Mouse (Mus musculus): ENCODE measurements around the gene Stoml3. TPM values are rescaled to one million over a fixed set of nuclear protein-coding genes. Genes with fewer than 3 reads are reported as not detected.
A peak's percentile ranks its signal among the peaks of the same experiment; 100 is the strongest.

The Stoml3 gene
- polyA plus RNA-seq, 1 experiment from 2014 or later = not detected

DNA sequence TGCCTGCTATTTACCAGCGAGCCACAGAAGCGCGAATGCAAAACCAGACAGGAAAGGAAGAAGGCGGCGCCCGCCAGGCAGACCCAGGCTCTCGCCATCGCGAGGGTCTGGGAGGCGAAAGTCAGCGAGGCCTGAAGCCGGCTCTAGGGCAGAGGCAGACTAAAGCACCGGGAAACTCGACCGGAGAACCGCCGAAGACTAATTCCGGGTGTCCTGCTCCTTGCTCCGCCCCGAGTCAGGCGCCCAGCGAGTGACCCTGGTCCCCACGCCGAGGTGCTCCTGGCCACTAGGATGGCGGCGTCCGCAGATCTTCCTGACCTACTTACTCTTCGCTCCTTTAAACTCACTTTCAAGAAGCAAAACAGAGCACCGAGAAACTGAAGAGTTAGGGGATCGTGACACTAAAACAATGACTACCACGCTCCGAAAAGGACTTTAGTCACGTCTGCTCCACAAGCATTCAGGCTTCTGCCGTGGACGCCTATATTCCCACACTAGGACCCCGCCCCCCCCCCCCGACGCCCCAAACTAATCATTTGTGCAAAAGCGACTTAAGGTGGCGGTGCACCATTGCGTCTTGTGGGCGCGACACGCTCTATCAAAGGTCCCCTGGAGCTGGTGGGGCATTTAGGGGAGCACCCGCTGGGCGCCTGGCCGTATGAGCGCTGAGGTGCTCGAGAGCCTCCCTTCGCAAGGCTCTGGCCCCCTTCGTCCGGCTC lies 25.2 kb upstream of the Stoml3 start, which contains the start of the genes Nhlrc3 and Proser1:
Gene Nhlrc3, minus strand, starts transcription at position 287 of the 719 bp plus-strand sequence.
Gene Proser1, plus strand, starts transcription at position 621 of the 719 bp plus-strand sequence.
- H3K36me3 ChIP-seq (replicated peaks) = peaks cover 14% of the 10 kb centered on the region
- no peaks in the 10 kb centered on the region for H3K9me3 ChIP-seq
- H3K4me1 ChIP-seq = peaks cover 40% of the 10 kb centered on the region
- under 1% methylated on average over 51 of the region's 52 CpGs for WGBS
- H3K4me3 ChIP-seq (replicated peaks) = peak within 1 kb of the TSS; percentile 87
- H3K27me3 ChIP-seq = no peaks in the 10 kb centered on the region
- peak within 1 kb of the TSS; percentile 85 for H3K27ac ChIP-seq
- peak within 1 kb of the TSS; percentile 86 for H3K9ac ChIP-seq
- peak; percentile 98 for ATAC-seq (ENCODE audit: low FRiP score)
- H3K4me2 ChIP-seq = peak within 1 kb of the TSS; percentile 70

DNA sequence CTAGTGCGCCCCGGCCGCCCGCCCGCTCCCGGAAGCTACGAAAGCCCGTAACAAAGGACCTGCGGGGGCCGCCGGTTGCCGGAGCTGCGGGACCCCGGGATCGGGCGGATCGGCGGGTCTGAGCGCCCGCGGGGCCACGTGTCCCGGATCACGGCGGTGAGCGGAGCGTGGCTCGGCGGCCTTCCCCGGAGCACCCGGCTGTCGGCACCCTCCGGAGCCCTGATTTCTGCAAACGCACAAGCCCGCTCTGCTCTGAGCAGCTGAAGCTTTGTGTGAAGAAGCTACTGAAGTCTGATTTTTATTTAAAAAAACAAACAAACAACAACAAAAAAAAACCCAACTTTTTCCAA lies 24.7 kb upstream of the Stoml3 start:
- H3K4me1 ChIP-seq = peaks cover 40% of the 10 kb centered on the region
- under 1% methylated on average over 35 of the region's 35 CpGs for WGBS
- H3K4me2 ChIP-seq = peak overlapping the region; percentile 70
- no peaks in the 10 kb centered on the region for H3K9me3 ChIP-seq
- H3K27me3 ChIP-seq = no peaks in the 10 kb centered on the region
- ATAC-seq (ENCODE audit: low FRiP score) = peak; percentile 74; the same call in 1 of the 2 replicates
- peak overlapping the region; percentile 87 for H3K4me3 ChIP-seq (replicated peaks)
- H3K27ac ChIP-seq = peak overlapping the region; percentile 85
- peaks cover 17% of the 10 kb centered on the region for H3K36me3 ChIP-seq (replicated peaks)
- H3K9ac ChIP-seq = peak overlapping the region; percentile 86

DNA sequence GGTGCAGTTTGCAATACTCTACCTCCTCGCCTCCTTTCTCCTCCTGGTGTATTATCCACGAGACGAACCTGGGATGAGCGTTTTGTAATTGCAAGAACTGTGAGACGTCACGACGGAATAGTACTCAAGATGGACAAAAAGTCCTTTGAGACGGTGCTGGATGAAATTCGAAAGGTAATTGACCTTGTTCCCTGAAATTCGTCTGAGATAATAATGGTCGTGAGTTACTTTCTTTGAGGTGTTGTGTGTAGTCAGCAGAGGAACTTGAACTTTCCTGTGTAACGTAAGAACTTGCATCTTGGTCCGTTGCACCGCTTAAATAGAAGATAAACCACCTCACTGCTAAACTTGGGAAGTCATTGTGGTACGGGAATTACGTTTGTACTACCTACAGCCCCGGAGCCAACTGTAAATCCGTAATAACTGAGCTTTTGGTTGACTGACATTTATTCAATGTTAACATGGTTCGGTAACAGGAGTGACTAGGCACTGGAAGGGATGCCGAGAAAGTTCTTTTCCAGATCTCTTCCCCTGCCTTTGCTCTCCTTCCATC lies 24.2 kb upstream of the Stoml3 start:
- no peak for ATAC-seq (ENCODE audit: low FRiP score)

DNA sequence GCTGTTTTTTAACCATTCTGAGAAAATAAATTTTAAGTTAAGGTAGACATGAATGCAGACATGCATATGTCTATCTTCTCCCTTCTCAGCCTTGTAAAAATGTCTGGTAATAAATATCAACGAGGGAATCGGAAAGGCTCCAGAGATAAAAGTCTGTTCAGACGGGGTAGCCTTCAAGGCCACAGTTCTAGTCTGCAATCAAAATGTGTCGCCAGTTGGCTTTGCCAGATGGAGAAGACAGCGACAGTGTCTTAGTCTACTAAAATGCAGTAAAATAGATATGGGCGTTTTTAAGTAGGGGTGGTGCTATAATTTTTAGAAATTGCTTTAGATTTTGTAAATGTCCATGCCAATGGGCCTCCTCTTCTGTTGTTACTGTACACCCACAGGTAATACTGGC lies 23.1 kb upstream of the Stoml3 start:
- Histone ChIP-seq H3K9me3 (no peaks in the 10 kb centered on the region), H3K9ac (no peak overlapping the region), H3K27me3 (no peaks in the 10 kb centered on the region), H3K4me3 (replicated peaks) (peak overlapping the region; percentile 87), H3K27ac (no peak overlapping the region), H3K36me3 (replicated peaks) (peaks cover 21% of the 10 kb centered on the region), H3K4me1 (peaks cover 45% of the 10 kb centered on the region), H3K4me2 (peak overlapping the region; percentile 70)
- WGBS = 72% methylated on average over 6 of the region's 6 CpGs
- no peak for ATAC-seq (ENCODE audit: low FRiP score)

More for the DNA sequence above, 24.2 kb upstream of the Stoml3 start:
- no peaks in the 10 kb centered on the region for H3K27me3 ChIP-seq
- H3K4me3 ChIP-seq (replicated peaks) = peak overlapping the region; percentile 87
- H3K9me3 ChIP-seq = no peaks in the 10 kb centered on the region
- under 1% methylated on average over 20 of the region's 20 CpGs for WGBS
- peak overlapping the region; percentile 70 for H3K4me2 ChIP-seq
- peaks cover 45% of the 10 kb centered on the region for H3K4me1 ChIP-seq
- H3K27ac ChIP-seq = peak overlapping the region; percentile 85; the same call in 1 of the 2 replicates
- peak overlapping the region; percentile 86 for H3K9ac ChIP-seq
- H3K36me3 ChIP-seq (replicated peaks) = peaks cover 19% of the 10 kb centered on the region

DNA sequence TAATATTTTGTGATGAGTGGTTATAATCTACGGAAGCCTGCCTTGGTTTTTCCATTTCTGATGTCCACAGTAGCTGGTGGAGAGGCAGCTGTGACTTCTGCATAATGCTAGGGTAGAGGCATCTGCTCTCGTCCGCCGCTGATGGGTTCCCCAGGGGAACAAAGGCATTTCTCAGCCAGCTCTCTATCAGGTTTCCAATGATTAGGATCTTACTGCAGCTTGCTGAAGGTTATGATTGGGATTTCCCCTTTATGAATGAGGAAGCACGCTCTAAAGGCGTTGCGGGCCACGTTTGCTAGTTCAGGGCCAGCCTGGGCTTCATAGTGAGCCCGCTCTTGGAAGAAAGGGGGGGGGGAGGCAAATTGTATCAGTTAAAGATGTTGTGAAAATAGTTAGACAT lies 22.0 kb upstream of the Stoml3 start:
- H3K36me3 ChIP-seq (replicated peaks) = peaks cover 16% of the 10 kb centered on the region
- no peak for ATAC-seq (ENCODE audit: low FRiP score)
- WGBS = 79% methylated on average over 9 of the region's 9 CpGs
- H3K9me3 ChIP-seq = no peaks in the 10 kb centered on the region
- H3K9ac ChIP-seq = no peak overlapping the region
- H3K4me2 ChIP-seq = peak overlapping the region; percentile 70
- H3K27ac ChIP-seq = no peak overlapping the region
- H3K27me3 ChIP-seq = no peaks in the 10 kb centered on the region
- H3K4me3 ChIP-seq (replicated peaks) = 0 out of 2 replicates have a peak overlapping the region, but pooled peaks have one; percentile 9
- H3K4me1 ChIP-seq = peaks cover 45% of the 10 kb centered on the region

DNA sequence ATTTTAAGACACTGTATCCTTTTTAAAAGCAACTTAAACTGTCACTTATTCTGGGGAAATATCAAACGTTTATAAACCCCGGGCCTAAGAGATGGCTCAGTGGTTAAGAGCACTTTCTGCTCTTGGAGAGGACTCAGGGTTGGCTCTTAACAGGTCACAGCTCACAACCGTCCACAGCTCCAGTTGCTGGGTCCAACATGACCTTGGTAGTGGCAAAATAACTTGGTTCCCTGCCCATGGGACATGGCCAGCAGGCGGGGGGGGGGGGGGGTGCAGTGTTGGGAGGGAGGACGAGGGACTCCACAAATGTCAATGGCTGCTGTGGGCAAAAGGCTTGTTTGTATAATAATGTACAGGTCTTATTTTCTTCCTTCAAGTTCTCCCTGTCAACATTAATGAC lies 21.1 kb upstream of the Stoml3 start:
- no peak overlapping the region for H3K4me3 ChIP-seq (replicated peaks)
- WGBS = 84% methylated on average over 4 of the region's 5 CpGs
- H3K9me3 ChIP-seq = no peaks in the 10 kb centered on the region
- H3K27me3 ChIP-seq = no peaks in the 10 kb centered on the region
- H3K4me1 ChIP-seq = peaks cover 40% of the 10 kb centered on the region
- no peak overlapping the region for H3K9ac ChIP-seq
- no peak overlapping the region for H3K4me2 ChIP-seq
- H3K27ac ChIP-seq = no peak overlapping the region
- H3K36me3 ChIP-seq (replicated peaks) = peaks cover 24% of the 10 kb centered on the region
- no peak for ATAC-seq (ENCODE audit: low FRiP score)

DNA sequence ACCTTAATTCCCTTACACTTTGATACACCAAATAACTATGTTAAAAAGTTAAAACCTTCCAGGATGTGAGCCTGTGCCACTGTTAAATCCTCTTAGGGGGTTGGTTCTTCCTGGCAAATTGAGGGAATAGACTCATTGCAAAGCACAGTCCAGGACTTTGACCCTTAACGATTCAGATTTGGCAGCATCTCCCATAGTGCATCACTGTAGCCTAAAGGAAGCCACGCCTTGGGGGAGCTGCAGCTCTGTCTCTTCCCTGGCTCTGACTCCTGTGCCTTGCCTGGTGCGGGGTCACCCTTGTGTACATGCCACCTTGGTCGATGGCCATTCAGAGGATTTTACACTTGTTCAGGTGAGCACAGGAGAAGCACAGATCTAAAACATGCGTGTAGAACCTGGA lies 18.8 kb upstream of the Stoml3 start:
- WGBS = 90% methylated on average over 5 of the region's 5 CpGs
- ATAC-seq (ENCODE audit: low FRiP score) = no peak
- Histone ChIP-seq H3K9me3 (no peaks in the 10 kb centered on the region), H3K9ac (no peak overlapping the region), H3K4me3 (replicated peaks) (no peak overlapping the region), H3K27me3 (no peaks in the 10 kb centered on the region), H3K4me1 (peaks cover 37% of the 10 kb centered on the region), H3K4me2 (no peak overlapping the region), H3K36me3 (replicated peaks) (peaks cover 47% of the 10 kb centered on the region), H3K27ac (no peak overlapping the region)

DNA sequence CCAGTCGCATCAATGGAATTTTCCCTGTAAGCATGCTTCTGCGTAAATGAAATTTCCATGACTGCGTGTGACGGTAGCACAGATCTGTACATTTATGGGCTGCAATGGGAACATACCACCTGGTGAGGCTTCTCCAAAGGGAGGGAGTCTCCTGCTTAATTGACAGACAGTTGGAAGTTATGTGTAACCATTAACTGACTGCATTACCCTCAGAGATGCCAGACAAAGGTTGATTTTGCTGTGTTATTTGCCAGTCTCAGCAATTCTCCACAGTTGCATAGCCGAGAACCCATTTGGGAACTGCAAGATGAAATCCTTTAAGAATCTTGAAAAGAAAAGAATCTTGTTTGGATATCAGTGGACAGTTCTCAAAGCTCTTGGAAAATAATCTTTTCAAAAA lies 16.4 kb upstream of the Stoml3 start:
- Histone ChIP-seq H3K4me1 (peaks cover 14% of the 10 kb centered on the region), H3K9me3 (no peaks in the 10 kb centered on the region), H3K27ac (no peak overlapping the region), H3K36me3 (replicated peaks) (peaks cover 64% of the 10 kb centered on the region), H3K4me2 (no peak overlapping the region), H3K9ac (no peak overlapping the region), H3K27me3 (no peaks in the 10 kb centered on the region), H3K4me3 (replicated peaks) (no peak overlapping the region)
- ATAC-seq (ENCODE audit: low FRiP score) = no peak
- WGBS = 94% methylated on average over 5 of the region's 5 CpGs

DNA sequence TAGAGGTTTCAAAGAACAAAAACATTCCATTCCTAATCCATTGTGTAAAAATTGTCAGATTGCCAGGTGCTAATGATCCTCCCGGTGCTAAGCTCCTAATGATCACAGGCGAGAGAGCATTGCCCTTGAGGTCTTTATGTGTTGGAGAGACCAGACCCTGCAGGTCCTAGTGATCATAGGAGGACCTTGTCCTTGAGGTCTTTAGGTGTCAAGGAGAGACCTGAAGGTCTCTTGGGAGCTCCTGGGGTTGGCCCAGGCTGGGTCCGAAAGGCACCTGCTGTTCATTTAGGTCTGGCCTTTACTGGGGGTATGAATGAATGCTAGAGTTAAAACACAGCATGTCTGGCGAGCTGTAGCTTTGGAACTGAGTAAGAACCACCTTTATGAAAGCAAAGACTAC lies 14.3 kb upstream of the Stoml3 start:
- H3K4me1 ChIP-seq = peaks cover under 1% of the 10 kb centered on the region; the same call in 1 of the 2 replicates
- no peaks in the 10 kb centered on the region for H3K9me3 ChIP-seq
- ATAC-seq (ENCODE audit: low FRiP score) = no peak
- no peak overlapping the region for H3K4me3 ChIP-seq (replicated peaks)
- no peak overlapping the region for H3K27ac ChIP-seq
- H3K27me3 ChIP-seq = no peaks in the 10 kb centered on the region
- peaks cover 80% of the 10 kb centered on the region for H3K36me3 ChIP-seq (replicated peaks)
- H3K9ac ChIP-seq = no peak overlapping the region
- no peak overlapping the region for H3K4me2 ChIP-seq
- 71% methylated on average over 4 of the region's 4 CpGs for WGBS

DNA sequence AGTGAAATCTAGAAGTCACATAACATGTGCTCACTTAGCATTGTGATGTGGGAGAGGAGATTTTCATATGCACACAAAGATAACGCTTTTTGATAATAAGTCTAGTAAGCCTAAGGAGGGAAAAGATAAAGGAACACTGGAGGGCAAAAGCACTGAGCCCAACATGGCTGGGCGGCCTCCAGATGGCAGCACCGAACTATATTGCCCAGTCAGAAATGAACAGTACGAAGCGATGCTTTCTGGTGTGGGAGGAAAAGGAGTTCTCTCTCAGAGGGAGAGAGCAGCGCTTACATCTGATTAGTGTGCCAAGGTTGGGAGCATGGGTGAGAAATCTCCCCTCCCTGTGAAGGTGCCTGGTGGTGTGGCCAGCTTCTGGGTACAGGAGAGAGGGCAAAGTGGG lies 12.6 kb upstream of the Stoml3 start:
- H3K27me3 ChIP-seq = no peaks in the 10 kb centered on the region
- H3K4me1 ChIP-seq = no peaks in the 10 kb centered on the region
- no peak overlapping the region for H3K4me2 ChIP-seq
- H3K36me3 ChIP-seq (replicated peaks) = peaks cover 88% of the 10 kb centered on the region
- no peak overlapping the region for H3K27ac ChIP-seq
- ATAC-seq (ENCODE audit: low FRiP score) = 0 out of 2 replicates have a peak, but pooled peaks have one; percentile 37
- WGBS = 76% methylated on average over 6 of the region's 6 CpGs
- H3K9me3 ChIP-seq = no peaks in the 10 kb centered on the region
- H3K9ac ChIP-seq = no peak overlapping the region
- H3K4me3 ChIP-seq (replicated peaks) = no peak overlapping the region

DNA sequence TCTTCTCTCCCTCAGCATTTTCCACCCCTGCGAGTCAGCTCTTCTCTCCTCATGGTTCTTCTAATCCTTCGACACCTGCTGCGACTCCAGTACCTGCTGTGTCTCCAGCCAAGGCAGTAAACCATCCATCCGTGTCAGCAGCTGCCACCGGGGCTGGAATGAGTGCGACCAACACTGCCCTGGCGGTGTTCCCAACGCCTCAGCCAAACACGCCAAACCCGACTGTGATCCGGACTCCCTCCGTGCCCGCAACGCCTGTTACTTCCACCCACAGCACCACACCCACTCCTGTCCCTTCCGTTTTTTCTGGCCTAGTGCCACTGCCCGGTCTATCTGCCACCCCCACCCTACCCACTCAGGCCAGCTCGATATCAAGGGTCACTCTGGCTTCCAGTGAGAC lies 11.0 kb upstream of the Stoml3 start:
- H3K4me2 ChIP-seq = no peak overlapping the region
- WGBS = 95% methylated on average over 17 of the region's 17 CpGs
- no peak overlapping the region for H3K27ac ChIP-seq
- no peaks in the 10 kb centered on the region for H3K4me1 ChIP-seq
- H3K36me3 ChIP-seq (replicated peaks) = peaks cover 88% of the 10 kb centered on the region
- ATAC-seq (ENCODE audit: low FRiP score) = 0 out of 2 replicates have a peak, but pooled peaks have one; percentile 15
- H3K9me3 ChIP-seq = no peaks in the 10 kb centered on the region
- no peak overlapping the region for H3K4me3 ChIP-seq (replicated peaks)
- no peaks in the 10 kb centered on the region for H3K27me3 ChIP-seq
- H3K9ac ChIP-seq = no peak overlapping the region

DNA sequence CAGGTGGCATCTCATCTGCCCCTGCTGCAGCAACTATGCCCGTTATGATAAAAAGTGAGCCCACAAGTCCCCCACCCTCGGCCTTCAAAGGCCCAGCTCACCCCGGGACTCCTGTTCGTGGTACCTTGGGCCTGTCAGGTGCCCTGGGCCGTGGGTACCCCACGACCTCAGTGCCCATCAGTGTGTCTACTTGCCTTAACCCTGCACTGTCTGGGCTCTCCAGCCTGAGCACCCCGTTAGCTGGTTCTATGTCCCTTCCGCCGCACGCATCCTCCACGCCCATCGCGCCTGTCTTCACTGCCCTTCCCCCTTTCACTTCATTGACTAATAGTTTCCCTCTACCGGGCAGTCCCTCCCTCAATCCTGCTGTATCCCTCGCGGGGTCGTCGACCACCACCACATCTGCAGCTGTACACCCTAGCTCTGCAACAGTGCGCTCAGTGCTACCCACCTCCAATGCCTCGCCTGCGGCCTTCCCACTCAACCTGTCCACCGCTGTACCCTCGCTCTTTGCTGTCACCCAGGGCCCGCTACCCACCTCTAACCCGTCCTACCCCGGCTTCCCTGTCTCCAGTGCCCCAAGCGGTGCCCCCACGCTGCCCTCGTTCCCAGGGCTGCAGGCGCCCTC lies 9.9 kb upstream of the Stoml3 start:
- H3K9ac ChIP-seq = no peak overlapping the region
- ATAC-seq (ENCODE audit: low FRiP score) = peak; percentile 57; the same call in 1 of the 2 replicates

More for the DNA sequence above, 9.9 kb upstream of the Stoml3 start:
- no peak overlapping the region for H3K4me3 ChIP-seq (replicated peaks)
- H3K4me2 ChIP-seq = no peak overlapping the region
- 97% methylated on average over 30 of the region's 30 CpGs for WGBS
- H3K36me3 ChIP-seq (replicated peaks) = peaks cover 81% of the 10 kb centered on the region
- H3K27ac ChIP-seq = no peak overlapping the region
- no peaks in the 10 kb centered on the region for H3K9me3 ChIP-seq
- no peaks in the 10 kb centered on the region for H3K4me1 ChIP-seq
- no peaks in the 10 kb centered on the region for H3K27me3 ChIP-seq

Measured in forebrain, embryonic 12.5 days (tissue).